Mouse (Mus musculus) stomach, postnatal 0 days (tissue): ENCODE results near the gene Tmem94.

Experiments used
- CTCF ChIP-seq: IDR thresholded peaks from 2 replicates; pipeline ENCODE4 v1.5.1; 2016; ENCODE audit warnings: antibody characterized with exemption, low read depth, mild to moderate bottlenecking, moderate library complexity
- EP300 ChIP-seq: optimal IDR thresholded peaks from 2 replicates; pipeline ENCODE3; 2016; ENCODE audit warnings: antibody characterized with exemption

GRCm38 (mm10) chr11:115789787-115790186, 24.6 kb downstream of the Tmem94 start:
- TF ChIP-seq CTCF (no peak), EP300 (no peak)
